Mouse (Mus musculus) WW6 (cell line): ENCODE data around the gene Hip1.
A peak's percentile ranks its signal among the peaks of the same experiment; 100 is the strongest.

ENCODE experiments used
- DNase-seq: peaks from one replicate; pipeline ENCODE4 v3.0.0-alpha.2; 2013; ENCODE audit warnings: low read depth, low spot score

The Hip1 gene

DNA sequence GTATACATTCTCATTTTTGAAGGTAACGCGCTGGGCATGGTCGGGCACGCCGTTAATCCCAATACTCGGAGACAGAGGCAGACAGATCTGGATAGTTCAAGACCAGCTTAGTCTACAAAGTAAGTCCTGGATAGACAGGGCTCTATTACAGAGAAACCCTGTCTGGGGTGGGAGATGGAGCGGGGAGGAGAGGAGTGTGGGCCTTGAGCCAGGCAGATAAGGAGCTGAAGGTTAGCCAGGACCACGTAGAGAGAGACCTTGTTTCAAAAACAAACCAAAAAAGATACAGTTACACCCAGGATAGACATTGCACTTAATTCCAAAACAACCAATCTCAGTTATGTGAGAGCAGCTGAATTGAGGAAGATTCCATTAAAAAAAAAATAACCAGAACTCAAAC lies 99.2 kb downstream of the Hip1 start:
- DNase-seq: no peak

GRCm38 (mm10) chr5:135442430-135442829 lies 102.5 kb downstream of the Hip1 start:
- DNase-seq: no peak

GRCm38 (mm10) chr5:135435039-135435438 lies 109.9 kb downstream of the Hip1 start:
- no peak for DNase-seq

DNA sequence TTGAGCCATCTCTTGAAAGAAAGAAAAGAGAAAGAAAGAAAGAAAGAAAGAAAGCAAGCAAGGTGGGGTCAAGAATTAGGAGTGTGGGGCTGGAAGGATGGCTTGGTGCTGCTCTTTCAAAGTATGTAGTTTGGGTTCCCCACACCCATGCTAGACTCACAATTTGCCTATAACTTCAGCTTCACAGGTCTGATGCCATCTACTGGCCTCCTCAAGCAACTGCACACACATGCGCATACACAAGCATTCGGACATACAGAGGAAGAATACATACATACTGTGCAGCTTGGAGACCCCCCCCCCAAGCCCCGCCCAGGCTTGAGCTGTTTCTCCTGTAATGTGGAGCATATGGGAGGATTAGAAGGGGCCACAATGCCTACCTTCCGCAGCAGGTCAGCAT lies 111.1 kb downstream of the Hip1 start:
- no peak for DNase-seq

DNA sequence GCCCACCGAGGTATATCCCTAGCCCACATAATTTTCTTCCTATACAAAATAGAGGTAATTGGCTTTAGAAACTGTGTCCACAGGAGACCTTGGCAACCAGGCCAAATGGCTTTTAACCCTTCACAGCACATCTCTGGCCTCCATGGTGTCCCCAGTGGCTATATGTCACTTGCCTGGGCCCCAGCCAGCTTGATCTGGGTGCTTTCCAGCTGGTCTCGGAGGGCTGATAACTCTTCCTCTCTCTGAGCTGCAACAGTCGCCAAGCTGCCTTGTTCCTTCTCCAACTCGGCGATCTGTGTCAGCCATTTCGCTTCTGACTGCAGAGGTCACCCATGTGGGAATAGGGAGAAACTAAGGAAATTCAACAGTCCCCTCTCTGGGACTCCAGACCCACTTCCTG lies 113.8 kb downstream of the Hip1 start:
- no peak for DNase-seq

GRCm38 (mm10) chr5:135428786-135429185 lies 116.1 kb downstream of the Hip1 start:
- no peak for DNase-seq

GRCm38 (mm10) chr5:135410266-135410665 lies 134.7 kb downstream of the Hip1 start:
- DNase-seq: no peak

- DNase-seq: no peak
Measured at GRCm38 (mm10) chr5:135408114-135408513, 136.8 kb downstream of the Hip1 start.

- no peak for DNase-seq
Measured at GRCm38 (mm10) chr5:135405437-135405836, 139.5 kb downstream of the Hip1 start.

GRCm38 (mm10) chr5:135404623-135405022 lies 140.3 kb downstream of the Hip1 start:
- DNase-seq: peak; percentile 70

DNA sequence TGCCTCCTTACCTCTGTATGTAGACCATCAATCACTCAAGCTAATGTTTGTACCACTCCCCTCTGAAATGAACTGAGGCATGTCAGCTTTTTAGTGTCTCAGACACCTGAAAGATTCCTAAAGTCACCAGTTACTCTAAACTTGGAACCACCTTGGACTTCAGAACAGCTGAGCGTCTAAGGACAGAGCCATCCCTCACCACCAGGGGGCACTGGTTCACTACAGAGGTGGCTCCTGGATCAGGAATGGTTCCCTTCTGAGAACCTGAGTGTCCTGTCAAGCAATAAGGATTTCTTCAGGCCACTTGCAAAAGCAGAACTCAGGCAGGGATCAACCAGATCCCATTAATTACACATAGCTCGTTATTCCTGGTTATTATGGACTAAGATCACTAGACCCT lies 144.7 kb downstream of the Hip1 start:
- DNase-seq: peak; percentile 40

GRCm38 (mm10) chr5:135399382-135399781 lies 145.5 kb downstream of the Hip1 start:
- no peak for DNase-seq

GRCm38 (mm10) chr5:135395826-135396225 lies 149.1 kb downstream of the Hip1 start:
- DNase-seq: no peak

GRCm38 (mm10) chr5:135394004-135394823 lies 150.7 kb downstream of the Hip1 start, which contains the start of gene Pom121:
TSS of gene Pom121 (minus strand) at chr5:135394546.
- DNase-seq: peak; percentile 70

DNA sequence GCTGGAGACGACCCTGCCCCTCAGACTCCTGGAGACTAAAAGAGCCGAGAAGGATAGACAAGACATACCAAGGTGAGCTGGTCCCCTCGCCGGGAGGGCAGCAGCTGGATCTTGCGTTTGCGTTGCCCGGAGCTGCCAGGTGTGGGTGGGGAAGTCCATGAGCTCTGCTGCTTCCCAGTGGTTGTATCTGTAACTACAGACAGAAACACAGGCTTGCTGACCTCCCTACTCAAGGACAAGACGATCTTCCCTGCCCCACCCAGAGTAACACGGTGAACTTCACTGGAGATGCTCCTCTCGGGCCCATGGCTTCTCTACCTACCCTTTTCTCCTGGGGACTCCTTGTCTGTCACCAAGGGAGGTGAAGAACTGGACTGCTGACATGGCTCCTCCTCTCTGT lies 161.1 kb downstream of the Hip1 start:
- no peak for DNase-seq

- DNase-seq: no peak
Measured at GRCm38 (mm10) chr5:135382746-135383145, 162.2 kb downstream of the Hip1 start.

- DNase-seq: no peak
Measured at GRCm38 (mm10) chr5:135381356-135381925, 163.5 kb downstream of the Hip1 start.

- no peak for DNase-seq
Measured at GRCm38 (mm10) chr5:135380681-135381080, 164.2 kb downstream of the Hip1 start.

DNA sequence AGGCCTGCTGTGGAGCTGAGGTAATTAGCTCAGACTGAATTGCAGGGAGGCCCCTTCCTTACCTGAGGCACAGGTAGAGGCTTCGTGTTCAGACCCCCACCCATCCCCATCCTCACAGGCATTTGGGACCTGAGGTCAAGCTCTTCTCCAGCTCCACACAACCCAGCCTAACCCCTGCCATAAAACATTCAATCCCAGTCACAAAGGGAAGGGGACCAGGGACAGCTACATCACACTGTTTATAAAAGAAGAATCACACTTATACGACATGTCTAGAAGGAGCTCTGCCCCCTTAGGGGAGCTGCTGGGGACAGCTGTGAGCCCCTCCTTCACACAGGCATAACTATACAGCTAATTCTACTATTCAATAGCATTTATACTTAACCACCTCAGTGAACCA lies 168.6 kb downstream of the Hip1 start:
- no peak for DNase-seq

- DNase-seq: no peak
Measured at GRCm38 (mm10) chr5:135375167-135375566, 169.8 kb downstream of the Hip1 start.

DNA sequence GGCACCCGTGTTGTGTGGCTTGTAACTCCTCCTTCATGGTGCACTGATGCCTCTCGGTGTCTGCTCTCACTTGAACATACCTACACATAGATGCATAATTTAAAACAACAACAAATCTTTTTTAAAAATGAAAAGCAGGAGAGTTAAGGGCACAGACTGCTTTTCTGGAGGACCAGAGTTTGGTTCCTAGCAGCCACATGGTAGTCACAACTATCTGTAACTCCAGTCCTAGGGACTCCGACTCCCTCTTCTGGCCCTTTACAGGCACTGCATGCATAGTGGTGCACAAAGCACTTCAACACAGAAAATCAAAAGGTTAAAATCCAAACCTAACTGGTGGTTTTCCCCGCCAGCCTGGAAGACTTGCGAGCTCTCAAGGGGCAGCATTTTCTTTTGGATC lies 171.3 kb downstream of the Hip1 start:
- no peak for DNase-seq

DNA sequence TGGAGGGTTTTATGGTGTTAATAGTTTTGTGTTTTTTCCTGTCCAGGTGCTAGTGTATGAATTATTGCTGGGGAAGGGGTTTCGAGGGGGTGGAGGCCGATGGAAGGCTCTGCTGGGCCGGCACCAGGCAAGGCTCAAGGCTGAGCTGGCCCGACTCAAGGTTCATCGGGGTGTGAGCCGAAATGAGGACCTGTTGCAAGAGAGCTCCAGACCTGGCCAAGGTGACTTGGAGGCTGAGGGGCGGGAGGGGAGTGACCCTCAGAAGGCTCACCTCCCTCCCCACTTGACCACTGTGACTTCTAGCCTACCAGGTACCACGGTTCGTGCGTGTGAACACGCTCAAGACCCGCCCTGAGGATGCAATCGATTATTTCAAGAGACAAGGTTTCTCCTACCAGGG lies 173.7 kb downstream of the Hip1 start:
- DNase-seq: no peak
